Mouse (Mus musculus): ENCODE measurements around the gene Rbm41. TPM values are rescaled to one million over a fixed set of nuclear protein-coding genes. Genes with fewer than 3 reads are reported as not detected.

The Rbm41 gene
- total RNA-seq (2021), result 10 to 100 TPM in 1 of 2 experiments, 1 to 10 TPM in 1; 9.1 to 11.4 TPM
- long read RNA-seq, partial matches to known transcripts, result 0 of 1 reads
- long read RNA-seq, other reads (novel, unspliced or antisense), result 1 of 1 reads

DNA sequence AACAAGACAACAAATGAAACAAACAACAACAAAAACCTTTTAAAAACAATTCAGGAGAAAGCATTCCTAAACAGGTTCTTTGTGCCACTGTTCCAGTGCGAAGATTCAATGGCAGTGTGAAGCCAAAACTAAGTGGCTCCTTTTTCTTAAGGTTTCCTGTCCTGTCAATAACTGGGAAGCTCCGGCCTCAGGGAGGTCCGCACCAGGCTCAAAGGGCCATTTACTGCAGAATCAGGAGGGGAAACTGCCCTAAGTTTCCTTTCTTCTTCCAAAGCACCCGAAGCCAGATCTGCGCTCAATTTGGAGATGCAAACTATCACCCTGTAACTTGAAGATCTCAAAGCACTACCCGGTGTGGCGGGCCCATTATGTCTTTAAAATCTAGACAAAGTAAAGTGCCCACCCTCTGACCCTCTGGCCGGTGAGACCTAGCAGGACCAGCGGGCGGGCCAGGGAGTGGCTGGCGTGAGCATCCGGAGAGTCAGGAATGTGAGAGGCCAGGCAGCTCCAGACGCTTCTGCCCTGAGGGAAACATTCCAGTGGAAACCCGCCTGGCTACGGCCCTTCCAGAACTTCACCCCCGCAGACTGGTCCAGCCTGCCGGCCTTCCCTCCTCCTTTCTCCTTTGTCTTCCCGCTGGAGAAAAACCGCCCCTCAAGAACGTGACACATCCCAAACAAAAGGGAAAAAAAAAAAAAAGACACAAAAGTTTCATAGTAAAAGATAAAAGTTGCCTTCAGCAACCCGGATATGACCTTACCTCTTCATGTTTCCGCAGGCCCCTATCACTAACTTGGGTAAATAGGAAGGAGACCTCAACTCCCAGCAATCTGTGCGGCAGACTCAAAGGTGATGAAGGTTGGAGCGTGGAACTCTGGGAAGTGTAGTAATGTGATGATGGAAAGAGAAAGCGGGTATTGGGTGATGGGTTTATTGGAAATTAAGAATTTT is at the start of gene Rbm41:
Gene Rbm41 (minus strand): TSS at position 856 of the 951 bp plus-strand sequence.
- peak; percentile 35 to 70 for DNase-seq (ENCODE audit: low spot score in 2 of 2)

DNA sequence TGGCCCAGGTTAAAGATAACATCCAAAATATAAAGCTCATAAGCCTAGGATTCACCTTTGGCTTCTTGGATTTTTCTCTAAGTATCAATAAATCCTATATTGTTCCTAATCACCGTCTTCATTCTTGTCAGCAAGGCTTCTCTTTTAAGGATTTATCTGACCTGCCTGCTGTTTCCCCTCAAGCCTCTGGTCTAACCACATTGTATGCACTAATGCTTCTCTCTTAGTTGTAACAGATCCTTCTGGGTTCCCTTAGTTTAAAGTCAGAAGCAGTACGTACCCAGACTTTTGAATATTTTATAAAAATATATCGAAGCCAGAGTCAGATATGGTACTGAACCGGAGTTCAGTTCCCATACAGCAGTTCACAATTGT is 283 bp upstream of the Rbm41 start:
- no peak for DNase-seq (ENCODE audit: low spot score in 2 of 2)

- no peak for DNase-seq (ENCODE audit: low spot score in 2 of 2)
Observed at GRCm38 (mm10) chrX:139982115-139982514, 16.3 kb downstream of the Rbm41 start.

GRCm38 (mm10) chrX:139933507-139933906 is 64.9 kb downstream of the Rbm41 start:
- no peak for DNase-seq (ENCODE audit: low spot score in 2 of 2)

DNA sequence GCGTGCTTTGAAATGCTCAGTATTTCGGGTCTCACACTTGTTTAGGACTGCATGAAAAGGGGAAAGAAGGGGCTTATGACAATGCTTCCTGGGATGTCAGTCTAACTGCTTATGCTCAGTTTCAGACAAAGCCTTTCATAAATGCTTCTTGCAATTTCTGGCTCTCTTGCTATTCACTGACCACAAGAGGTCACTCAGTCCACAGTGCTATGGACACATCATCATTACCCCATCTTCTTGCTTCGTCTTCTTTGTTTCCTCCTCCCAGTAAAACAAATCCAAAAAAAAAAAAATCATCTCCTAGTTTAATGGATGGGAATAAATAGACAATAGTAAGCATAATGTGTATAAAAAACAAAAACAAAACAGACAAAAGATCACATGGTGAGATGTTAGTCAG is 65.9 kb downstream of the Rbm41 start:
- no peak for DNase-seq (ENCODE audit: low spot score in 2 of 2)

GRCm38 (mm10) chrX:139920572-139920971 is 77.8 kb downstream of the Rbm41 start:
- no peak for DNase-seq (ENCODE audit: low spot score in 2 of 2)

DNA sequence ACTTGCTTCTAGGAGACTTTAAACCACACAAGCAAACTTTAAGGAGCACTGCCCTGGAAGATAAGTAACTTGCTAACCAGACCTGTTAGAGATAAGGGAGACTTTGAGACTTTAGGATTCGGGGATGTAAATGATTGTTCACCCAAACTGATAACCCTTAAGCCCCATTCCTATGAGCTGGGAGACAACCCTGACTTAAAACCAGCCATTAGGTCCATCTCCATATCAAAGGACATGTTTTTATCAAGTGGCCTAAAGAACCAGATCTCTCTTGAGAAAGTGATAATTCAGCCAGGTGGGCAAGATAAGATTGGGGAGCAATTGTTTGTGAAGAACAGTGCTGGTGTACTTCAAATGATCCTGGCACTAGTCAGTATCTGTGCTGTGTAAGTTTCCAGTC is 107.0 kb downstream of the Rbm41 start:
- no peak for DNase-seq (ENCODE audit: low spot score in 2 of 2)

- no peak for DNase-seq (ENCODE audit: low spot score in 2 of 2)
Observed at GRCm38 (mm10) chrX:139883221-139883620, 115.2 kb downstream of the Rbm41 start.

GRCm38 (mm10) chrX:139877936-139878335 is 120.5 kb downstream of the Rbm41 start:
- DNase-seq (ENCODE audit: low spot score in 2 of 2), result no peak

GRCm38 (mm10) chrX:139877105-139877504 is 121.3 kb downstream of the Rbm41 start:
- DNase-seq (ENCODE audit: low spot score in 2 of 2), result no peak

DNA sequence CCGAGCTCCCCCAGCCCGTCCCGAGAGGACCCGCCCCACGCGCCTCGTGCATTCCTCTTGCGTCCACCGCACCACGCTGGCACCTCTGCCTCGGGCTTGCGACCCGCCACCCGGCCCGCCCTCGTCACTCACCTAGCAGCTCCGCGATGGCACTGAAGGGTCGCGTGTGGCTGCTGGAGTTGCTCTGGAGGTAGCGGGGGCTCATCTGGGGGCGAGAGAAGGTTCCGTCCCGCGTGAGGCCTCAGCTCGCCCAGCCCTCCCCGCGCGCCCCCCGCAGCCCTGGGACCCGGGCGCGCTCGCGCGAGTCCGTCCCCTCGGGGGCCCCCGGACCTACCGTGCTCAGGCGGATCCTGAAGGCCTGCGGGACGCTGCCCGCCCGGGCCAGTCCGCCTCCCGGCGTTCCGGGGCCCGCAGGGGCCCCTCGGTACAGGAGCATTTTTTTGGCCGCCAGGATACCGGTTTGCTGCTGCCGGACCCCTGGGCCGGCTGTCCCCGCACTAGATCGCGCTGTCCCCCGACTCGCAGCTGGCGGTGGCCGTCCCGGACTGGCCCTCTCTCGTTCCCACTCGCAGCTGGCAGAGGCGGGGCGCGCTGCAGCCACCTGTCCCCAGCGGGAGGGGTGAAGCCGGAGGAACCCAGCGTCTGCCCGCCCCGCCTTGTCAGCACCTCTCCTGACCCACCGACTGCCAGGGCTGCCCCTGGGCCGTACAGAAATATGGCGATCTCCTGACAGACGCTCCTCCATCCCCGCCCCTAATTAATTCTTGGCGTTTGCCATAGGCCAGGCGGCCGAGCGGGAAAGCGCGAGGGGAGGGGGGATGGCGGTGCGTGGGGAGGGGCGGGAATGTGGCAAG is 127.2 kb downstream of the Rbm41 start, which contains the start of gene Morc4:
Gene Morc4 (minus strand): TSS at position 740 of the 854 bp plus-strand sequence.
- DNase-seq (ENCODE audit: low spot score in 2 of 2), result peak; percentile 28 to 42

GRCm38 (mm10) chrX:139870300-139870711 is 128.1 kb downstream of the Rbm41 start:
- DNase-seq (ENCODE audit: low spot score in 2 of 2), result no peak

DNA sequence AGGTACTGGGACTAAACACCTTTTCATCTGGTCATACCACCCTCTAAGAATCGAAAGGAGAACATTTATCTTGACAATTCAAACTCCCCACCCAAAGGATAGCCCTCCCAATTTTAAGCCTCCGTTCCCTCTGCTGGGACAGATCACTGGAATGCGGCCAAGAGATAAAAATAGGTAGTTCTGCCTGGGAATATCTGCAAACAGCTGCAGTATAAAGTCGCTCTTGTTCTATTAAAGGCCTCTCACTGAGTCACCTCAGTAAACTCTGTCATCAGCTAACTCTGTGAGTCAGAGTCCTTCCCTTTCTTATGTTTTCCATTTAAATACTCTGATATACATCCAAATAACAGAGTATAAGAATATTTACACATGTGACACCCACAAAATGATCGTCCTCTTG is 139.0 kb downstream of the Rbm41 start:
- DNase-seq (ENCODE audit: low spot score in 2 of 2), result no peak

GRCm38 (mm10) chrX:139854795-139855194 is 143.6 kb downstream of the Rbm41 start:
- no peak for DNase-seq (ENCODE audit: low spot score in 2 of 2)

GRCm38 (mm10) chrX:139841091-139841490 is 157.3 kb downstream of the Rbm41 start:
- no peak for DNase-seq (ENCODE audit: low spot score in 2 of 2)

Other genes starting within 250 kb of the Rbm41 start
- gene Ripply1, start 216.2 kb downstream of the Rbm41 start, total RNA-seq (2021), result not detected
- gene Cldn2, start 197.8 kb downstream of the Rbm41 start, total RNA-seq (2021), result under 1 TPM; 0.51 to 0.97 TPM
- gene Morc4, start 126.9 kb downstream of the Rbm41 start, total RNA-seq (2021), result 1 to 10 TPM; 5.6 to 6.1 TPM
- under 1 TPM; 0.38 to 0.50 TPM for gene Nup62cl, start 64.1 kb upstream of the Rbm41 start, total RNA-seq (2021)
- under 1 TPM in 1 of 2 experiments, not detected in 1; 0.20 TPM for gene Pih1h3b, start 64.3 kb upstream of the Rbm41 start, total RNA-seq (2021)

All from layer of hippocampus, adult 18-20 months (tissue).